Mouse (Mus musculus): ENCODE results near the gene Pcnp.
A peak's percentile ranks its signal among the peaks of the same experiment; 100 is the strongest.

DNA sequence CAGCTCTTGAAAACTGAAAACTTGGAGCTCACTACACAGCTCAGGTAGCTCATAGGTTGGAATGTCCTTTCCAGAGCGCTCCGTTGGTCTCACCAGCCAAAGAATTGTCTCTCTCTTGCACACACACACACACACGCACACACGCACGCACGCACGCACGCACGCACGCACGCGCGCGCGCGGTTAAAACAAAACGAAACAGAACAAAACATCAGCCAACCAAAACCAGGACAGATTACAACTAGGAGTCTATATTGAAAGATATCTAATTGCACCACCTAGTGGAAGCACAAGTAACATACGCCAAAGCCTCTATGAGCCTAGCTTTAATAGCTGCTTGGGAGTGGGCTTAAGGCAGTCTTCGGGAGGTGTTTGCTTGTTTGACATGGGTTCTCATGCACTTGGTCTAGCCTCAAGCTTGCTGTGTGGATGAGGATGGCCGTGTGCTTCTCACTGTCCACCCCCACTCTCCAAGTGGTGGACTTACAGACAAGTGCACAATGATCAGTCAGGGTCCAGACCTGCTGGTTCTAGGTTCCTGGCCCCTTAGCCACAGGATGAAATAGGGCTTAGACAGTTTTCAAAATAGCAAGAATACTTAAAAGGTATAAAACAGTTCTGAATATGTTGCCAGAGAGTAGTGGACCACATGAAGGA, 34.9 kb upstream of the Pcnp start:
- TF ChIP-seq POLR2A (IDR thresholded peaks at IDR 0.05; ENCODE audit: borderline replicate concordance, extremely low read depth, low read depth, low read length) (no peak), CTCF (IDR thresholded peaks at IDR 0.05; ENCODE audit: insufficient read depth, low read length) (peak; percentile 19; the same call in 1 of the 2 replicates)

All from lung, adult 2 months (tissue).